Comparison of ENCODE assay signal across 17 mouse cellular contexts in genomic region chr3:157189834-157190233, GRCm38 (mm10).
"Had no signal": no experiment of that assay in that cellular context is flagged by ENCODE, and none has a peak within 500 bp of the region (broad histone marks: within the 10 kb centered on the region; RNA-seq: fewer than 3 reads in every experiment).

No protein-coding gene starts in this region.

- DNase-seq: kidney, adult 2 months; kidney, postnatal 25 days; layer of hippocampus, adult 9-11 months; liver, postnatal 0 days; lung, postnatal 10 days; lung, postnatal 4 days; thymus, postnatal 36 days had no signal

- H3K27ac ChIP-seq: kidney, postnatal 0 days; limb, embryonic 15.5 days; liver, embryonic 14.5 days; midbrain, embryonic 13.5 days had no signal

- H3K36me3 ChIP-seq: limb, embryonic 12.5 days; limb, embryonic 15.5 days; midbrain, embryonic 13.5 days had no signal

- H3K4me2 ChIP-seq: limb, embryonic 12.5 days; limb, embryonic 15.5 days; liver, embryonic 11.5 days; lung, embryonic 14.5 days; midbrain, embryonic 13.5 days had no signal

- H3K27me3 ChIP-seq: limb, embryonic 12.5 days; limb, embryonic 15.5 days; midbrain, embryonic 13.5 days had no signal

- ATAC-seq: intestine, postnatal 0 days; liver, postnatal 0 days; midbrain, embryonic 13.5 days; midbrain, embryonic 16.5 days had no signal

- H3K4me3 ChIP-seq: layer of hippocampus, adult 2 months; limb, embryonic 12.5 days; limb, embryonic 15.5 days; midbrain, embryonic 13.5 days had no signal

- H3K9me3 ChIP-seq: limb, embryonic 12.5 days; limb, embryonic 15.5 days; midbrain, embryonic 13.5 days had no signal

- H3K9ac ChIP-seq: limb, embryonic 12.5 days; limb, embryonic 15.5 days; liver, embryonic 14.5 days; liver, postnatal 0 days; lung, embryonic 14.5 days; midbrain, embryonic 13.5 days had no signal

- H3K4me1 ChIP-seq: limb, embryonic 12.5 days had no signal
